Mouse (Mus musculus): ENCODE measurements around the gene Dock10.

Gene Dock10

GRCm38 (mm10) chr1:80709299-80709698 is 49.0 kb downstream of the Dock10 start:
- TF ChIP-seq GATA4 (IDR thresholded peaks at IDR 0.05; ENCODE audit: insufficient replicate concordance, low read length): no peak

GRCm38 (mm10) chr1:80703279-80703678 is 55.0 kb downstream of the Dock10 start:
- no peak for TF ChIP-seq GATA4 (IDR thresholded peaks at IDR 0.05; ENCODE audit: insufficient replicate concordance, low read length)

GRCm38 (mm10) chr1:80676004-80676673 is 82.2 kb downstream of the Dock10 start:
- no peak for TF ChIP-seq GATA4 (IDR thresholded peaks at IDR 0.05; ENCODE audit: insufficient replicate concordance, low read length)

- no peak for TF ChIP-seq GATA4 (IDR thresholded peaks at IDR 0.05; ENCODE audit: insufficient replicate concordance, low read length)
Observed at GRCm38 (mm10) chr1:80671730-80672129, 86.6 kb downstream of the Dock10 start.

GRCm38 (mm10) chr1:80671056-80671455 is 87.3 kb downstream of the Dock10 start:
- no peak for TF ChIP-seq GATA4 (IDR thresholded peaks at IDR 0.05; ENCODE audit: insufficient replicate concordance, low read length)

- TF ChIP-seq GATA4 (IDR thresholded peaks at IDR 0.05; ENCODE audit: insufficient replicate concordance, low read length): no peak
Observed at GRCm38 (mm10) chr1:80670387-80670786, 87.9 kb downstream of the Dock10 start.

- TF ChIP-seq GATA4 (IDR thresholded peaks at IDR 0.05; ENCODE audit: insufficient replicate concordance, low read length): no peak
Observed at GRCm38 (mm10) chr1:80665761-80666160, 92.6 kb downstream of the Dock10 start.

- no peak for TF ChIP-seq GATA4 (IDR thresholded peaks at IDR 0.05; ENCODE audit: insufficient replicate concordance, low read length)
Observed at GRCm38 (mm10) chr1:80665161-80665560, 93.2 kb downstream of the Dock10 start.

- TF ChIP-seq GATA4 (IDR thresholded peaks at IDR 0.05; ENCODE audit: insufficient replicate concordance, low read length): no peak
Observed at GRCm38 (mm10) chr1:80661506-80662402, 96.6 kb downstream of the Dock10 start.

GRCm38 (mm10) chr1:80659465-80660245 is 98.7 kb downstream of the Dock10 start:
- TF ChIP-seq GATA4 (IDR thresholded peaks at IDR 0.05; ENCODE audit: insufficient replicate concordance, low read length): no peak

- no peak for TF ChIP-seq GATA4 (IDR thresholded peaks at IDR 0.05; ENCODE audit: insufficient replicate concordance, low read length)
Observed at GRCm38 (mm10) chr1:80656389-80656788, 101.9 kb downstream of the Dock10 start.

GRCm38 (mm10) chr1:80655854-80656253 is 102.5 kb downstream of the Dock10 start:
- no peak for TF ChIP-seq GATA4 (IDR thresholded peaks at IDR 0.05; ENCODE audit: insufficient replicate concordance, low read length)

GRCm38 (mm10) chr1:80655195-80655594 is 103.1 kb downstream of the Dock10 start:
- no peak for TF ChIP-seq GATA4 (IDR thresholded peaks at IDR 0.05; ENCODE audit: insufficient replicate concordance, low read length)

GRCm38 (mm10) chr1:80654177-80654576 is 104.2 kb downstream of the Dock10 start:
- TF ChIP-seq GATA4 (IDR thresholded peaks at IDR 0.05; ENCODE audit: insufficient replicate concordance, low read length): no peak

- no peak for TF ChIP-seq GATA4 (IDR thresholded peaks at IDR 0.05; ENCODE audit: insufficient replicate concordance, low read length)
Observed at GRCm38 (mm10) chr1:80652803-80653202, 105.5 kb downstream of the Dock10 start.
